In genomic region chr7:68021741-68022140, GRCm38 (mm10) we compare ENCODE assay signal across 8 mouse cellular contexts.
DNase-seq lines count a peak whose midpoint lies in the region; ATAC-seq and TF ChIP-seq lines count a peak whose summit lies in the region.

No protein-coding gene starts in this region.

- no peak for DNase-seq in liver, embryonic 11.5 days (ENCODE audit: low spot score)
- DNase-seq in liver, postnatal 0 days: no peak
- peak; percentile 46 to 57 for DNase-seq in kidney, postnatal 36 days
- DNase-seq in urinary bladder, postnatal 25 days (ENCODE audit: low spot score): peak; percentile 54
- DNase-seq in MN1 (ENCODE audit: low spot score): no peak
- no peak for DNase-seq in left cerebral cortex, postnatal 25 days (ENCODE audit: low spot score in 2 of 2)
- no peak for DNase-seq in right cerebral cortex, postnatal 14 days

- peaks cover 33% of the 10 kb centered on the region for H3K4me1 ChIP-seq in liver, embryonic 11.5 days (replicated peaks; ENCODE audit: control insufficient read depth, insufficient read depth, low read length)
- H3K4me1 ChIP-seq in liver, postnatal 0 days (ENCODE audit: insufficient read depth): no peaks in the 10 kb centered on the region
- H3K4me1 ChIP-seq in heart, embryonic 11.5 days (ENCODE audit: control insufficient read depth, insufficient read depth, low read length): peaks cover 80% of the 10 kb centered on the region

- H3K4me3 ChIP-seq in liver, embryonic 11.5 days (ENCODE audit: low read depth, low read length): no peak overlapping the region
- no peak overlapping the region for H3K4me3 ChIP-seq in liver, postnatal 0 days (ENCODE audit: low read depth, low read length)
- H3K4me3 ChIP-seq in heart, embryonic 11.5 days (ENCODE audit: low read depth, low read length): no peak overlapping the region

- H3K27me3 ChIP-seq in liver, embryonic 11.5 days (replicated peaks; ENCODE audit: control insufficient read depth, insufficient read depth, low read length): no peaks in the 10 kb centered on the region
- H3K27me3 ChIP-seq in liver, postnatal 0 days (ENCODE audit: insufficient read depth, low read length): no peaks in the 10 kb centered on the region
- no peaks in the 10 kb centered on the region for H3K27me3 ChIP-seq in heart, embryonic 11.5 days (ENCODE audit: control insufficient read depth, insufficient read depth, low read length)

- no peak overlapping the region for H3K9ac ChIP-seq in liver, embryonic 11.5 days (ENCODE audit: low read depth, low read length)
- no peak overlapping the region for H3K9ac ChIP-seq in liver, postnatal 0 days (replicated peaks)
- no peak overlapping the region for H3K9ac ChIP-seq in heart, embryonic 11.5 days (ENCODE audit: low read depth, low read length)

- ATAC-seq in liver, embryonic 11.5 days (replicated peaks; ENCODE audit: low FRiP score): peak; percentile 22; the same call in 1 of the 2 replicates
- ATAC-seq in liver, postnatal 0 days: no peak
- ATAC-seq in heart, embryonic 11.5 days (replicated peaks; ENCODE audit: insufficient number of reproducible peaks, low FRiP score, low TSS enrichment): peak; percentile 71; the same call in 1 of the 2 replicates

- WGBS in liver, embryonic 11.5 days: 40% methylated on average over 2 of the region's 2 CpGs
- WGBS in liver, postnatal 0 days (ENCODE audit: insufficient replicate concordance): 54% methylated on average over 2 of the region's 2 CpGs
- WGBS in heart, embryonic 11.5 days (ENCODE audit: insufficient replicate concordance): 19% methylated on average over 2 of the region's 2 CpGs

- no peak overlapping the region for H3K27ac ChIP-seq in liver, embryonic 11.5 days (ENCODE audit: low read depth, low read length)
- no peak overlapping the region for H3K27ac ChIP-seq in liver, postnatal 0 days (ENCODE audit: low read depth)
- peak overlapping the region; percentile 73 for H3K27ac ChIP-seq in heart, embryonic 11.5 days (ENCODE audit: low read depth, low read length)

- H3K9me3 ChIP-seq in liver, embryonic 11.5 days (ENCODE audit: control insufficient read depth, low read length): no peaks in the 10 kb centered on the region
- H3K9me3 ChIP-seq in liver, postnatal 0 days (ENCODE audit: low read length): no peaks in the 10 kb centered on the region
- H3K9me3 ChIP-seq in heart, embryonic 11.5 days (replicated peaks; ENCODE audit: control insufficient read depth, low read length): no peaks in the 10 kb centered on the region

- TF ChIP-seq CTCF in liver, postnatal 0 days (IDR thresholded peaks at IDR 0.05; ENCODE audit: low read depth): no peak

- intact Hi-C loops in left cerebral cortex, postnatal 25 days (cut with DNase I): no loop called here

- H3K4me2 ChIP-seq in liver, embryonic 11.5 days: no peak overlapping the region
- no peak overlapping the region for H3K4me2 ChIP-seq in liver, postnatal 0 days (ENCODE audit: low read depth, low read length)
- H3K4me2 ChIP-seq in heart, embryonic 11.5 days: no peak overlapping the region

- TF ChIP-seq EP300 in liver, postnatal 0 days (IDR thresholded peaks at IDR 0.05; ENCODE audit: low read depth): no peak

- H3K36me3 ChIP-seq in liver, embryonic 11.5 days (ENCODE audit: control insufficient read depth, insufficient read depth, low read length): no peaks in the 10 kb centered on the region; the same call in 1 of the 2 replicates
- H3K36me3 ChIP-seq in liver, postnatal 0 days (replicated peaks; ENCODE audit: insufficient read depth, low read length): no peaks in the 10 kb centered on the region
- H3K36me3 ChIP-seq in heart, embryonic 11.5 days (ENCODE audit: control insufficient read depth, insufficient read depth, low read length): 0 out of 2 replicates have a peak, but pooled peaks cover 2% of the 10 kb centered on the region

Comparison
In these comparisons a context has a peak if more than half of its experiments do, and no peak if none do; other contexts are left out.
1. DNase-seq: peak in kidney, postnatal 36 days (2 of 2) and urinary bladder, postnatal 25 days (single experiment); none in liver, embryonic 11.5 days (single experiment), liver, postnatal 0 days (single experiment), MN1 (single experiment), left cerebral cortex, postnatal 25 days (0 of 2) and right cerebral cortex, postnatal 14 days (single experiment).